Mouse (Mus musculus) liver, postnatal 0 days (tissue): Measurements from ENCODE around the gene Ccdc62.

ENCODE experiments used
- CTCF ChIP-seq: sonication (generic); IDR thresholded peaks from 2 replicates; pipeline ENCODE4 v1.5.1; 2016; ENCODE audit warnings: antibody characterized with exemption, low read depth
- EP300 ChIP-seq: IDR thresholded peaks from 2 replicates; pipeline ENCODE4 v1.6.1; 2016; ENCODE audit warnings: antibody characterized with exemption, low read depth, mild to moderate bottlenecking

- TF ChIP-seq CTCF, result no peak
- no peak for TF ChIP-seq EP300
Observed at GRCm38 (mm10) chr5:123890987-123891386, 39.5 kb upstream of the Ccdc62 start.
